23 mouse cellular contexts compared by ENCODE assay signal in genomic region chr10:24343068-24343467, GRCm38 (mm10).
"Had no signal": no experiment of that assay in that cellular context is flagged by ENCODE, and none has a peak within 500 bp of the region (broad histone marks: within the 10 kb centered on the region; RNA-seq: fewer than 3 reads in every experiment).

No protein-coding gene starts in this region.

- H3K4me1 ChIP-seq: heart, embryonic 13.5 days; heart, embryonic 15.5 days; hindbrain, embryonic 13.5 days; hindbrain, embryonic 15.5 days; kidney, embryonic 15.5 days had no signal

- DNase-seq: gastrocnemius, postnatal 25 days; heart, adult 2 months; heart, postnatal 14 days; heart, postnatal 36 days; kidney, adult 11 months; kidney, adult 2 months; kidney, adult 9 months; kidney, postnatal 14 days; kidney, postnatal 36 days; layer of hippocampus, adult 9-11 months; layer of hippocampus, postnatal 36 days; left cerebral cortex, postnatal 4 days had no signal

- H3K4me3 ChIP-seq: heart, adult 2 months; heart, embryonic 13.5 days; heart, embryonic 15.5 days; hindbrain, embryonic 13.5 days; hindbrain, embryonic 15.5 days; kidney, embryonic 15.5 days; limb, embryonic 13.5 days; limb, embryonic 15.5 days had no signal

- ATAC-seq: hindbrain, postnatal 0 days; intestine, embryonic 16.5 days had no signal

- H3K27ac ChIP-seq: heart, adult 2 months; heart, embryonic 13.5 days; heart, embryonic 15.5 days; hindbrain, embryonic 13.5 days; hindbrain, embryonic 15.5 days; hindbrain, postnatal 0 days; kidney, embryonic 15.5 days; kidney, postnatal 0 days; limb, embryonic 13.5 days; limb, embryonic 15.5 days had no signal

- H3K27me3 ChIP-seq: heart, embryonic 13.5 days; heart, embryonic 15.5 days; hindbrain, embryonic 13.5 days; hindbrain, embryonic 15.5 days; kidney, embryonic 15.5 days; limb, embryonic 13.5 days; limb, embryonic 15.5 days had no signal

- H3K4me2 ChIP-seq: heart, embryonic 11.5 days; heart, embryonic 13.5 days; heart, embryonic 15.5 days; hindbrain, embryonic 13.5 days; hindbrain, embryonic 15.5 days; kidney, embryonic 15.5 days; limb, embryonic 13.5 days; limb, embryonic 15.5 days had no signal

- H3K9me3 ChIP-seq: heart, embryonic 13.5 days; heart, embryonic 15.5 days; hindbrain, embryonic 13.5 days; hindbrain, embryonic 15.5 days; kidney, embryonic 15.5 days; limb, embryonic 13.5 days; limb, embryonic 15.5 days had no signal

- H3K9ac ChIP-seq: heart, embryonic 13.5 days; heart, embryonic 15.5 days; hindbrain, embryonic 13.5 days; hindbrain, embryonic 15.5 days; kidney, embryonic 15.5 days; limb, embryonic 13.5 days; limb, embryonic 15.5 days had no signal

- H3K36me3 ChIP-seq: heart, embryonic 13.5 days; heart, embryonic 15.5 days; hindbrain, embryonic 13.5 days; hindbrain, embryonic 15.5 days; kidney, embryonic 15.5 days; limb, embryonic 13.5 days; limb, embryonic 15.5 days had no signal
